Mouse (Mus musculus): ENCODE measurements around the gene Cyfip2. TPM values are rescaled to one million over a fixed set of nuclear protein-coding genes. Genes with fewer than 3 reads are reported as not detected.

Gene Cyfip2
- polyA plus RNA-seq, 1 experiment, result 200 TPM

DNA sequence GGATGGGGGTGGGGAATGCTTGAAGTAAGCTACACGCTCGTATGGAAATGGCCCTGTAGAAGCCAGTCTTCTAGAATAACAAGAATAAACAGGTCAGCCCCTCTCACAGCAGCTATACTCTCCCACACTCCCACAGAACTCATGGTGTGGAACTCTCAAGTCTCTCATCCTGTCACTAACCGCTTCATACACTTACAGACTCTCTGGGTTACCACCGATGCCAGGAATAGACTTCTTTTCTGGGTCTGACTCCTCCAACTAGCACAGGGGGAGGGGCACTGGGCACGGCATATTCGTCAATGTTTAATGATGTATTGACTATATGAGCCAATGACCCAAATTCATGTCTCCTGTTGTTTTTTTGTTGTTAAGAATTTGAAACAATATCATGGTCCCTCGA is 5.9 kb downstream of the Cyfip2 start:
- no peak for DNase-seq
- no peak overlapping the region for H3K4me3 ChIP-seq (replicated peaks; ENCODE audit: insufficient read depth, low read depth, low read length)
- TF ChIP-seq POLR2A (IDR thresholded peaks at IDR 0.05; ENCODE audit: borderline replicate concordance, insufficient read depth, low read length), result no peak
- TF ChIP-seq CTCF (IDR thresholded peaks at IDR 0.05; ENCODE audit: borderline replicate concordance, insufficient read depth, low read depth, low read length), result no peak
- 72% methylated on average over 7 of the region's 7 CpGs for WGBS
- H3K27me3 ChIP-seq (ENCODE audit: control insufficient read depth, insufficient read depth, low read length), result no peaks in the 10 kb centered on the region
- peaks cover 48% of the 10 kb centered on the region for H3K4me1 ChIP-seq (ENCODE audit: control insufficient read depth, insufficient read depth, low read length)
- no peak overlapping the region for H3K27ac ChIP-seq (ENCODE audit: insufficient read depth, low read length)

DNA sequence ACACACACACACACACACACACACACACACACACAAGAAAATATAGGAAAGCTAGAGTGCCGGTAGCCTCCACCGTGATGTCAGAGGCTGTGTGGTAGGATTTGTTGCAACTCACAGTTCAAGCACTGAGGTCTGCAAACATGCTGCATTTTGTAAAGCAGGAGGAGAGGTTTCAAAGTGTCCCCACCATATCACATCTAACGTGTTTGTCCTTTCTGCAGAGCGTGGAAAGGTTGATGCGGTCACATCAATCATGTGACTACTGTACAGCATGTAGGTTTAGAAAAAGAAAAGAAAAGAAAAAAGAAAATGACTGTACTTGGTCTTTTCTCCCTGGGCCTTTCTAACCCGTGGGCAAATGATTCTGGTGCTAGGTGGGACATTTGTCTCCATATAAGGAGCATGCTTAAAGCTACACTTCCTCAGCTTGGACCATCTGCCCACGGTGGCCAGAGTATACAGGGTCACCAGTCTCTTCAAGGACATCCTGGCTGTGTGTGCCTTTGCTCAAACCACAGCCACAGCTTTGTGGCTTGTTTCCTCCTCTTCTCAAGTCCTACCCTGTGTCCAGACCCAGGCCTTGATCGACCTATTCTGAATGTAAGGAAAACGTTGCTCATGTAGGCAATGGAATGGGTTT is 6.7 kb downstream of the Cyfip2 start:
- Histone ChIP-seq H3K4me1 (ENCODE audit: control insufficient read depth, insufficient read depth, low read length) (peaks cover 54% of the 10 kb centered on the region), H3K4me3 (replicated peaks; ENCODE audit: insufficient read depth, low read depth, low read length) (peak overlapping the region; percentile 9), H3K27me3 (ENCODE audit: control insufficient read depth, insufficient read depth, low read length) (no peaks in the 10 kb centered on the region), H3K27ac (ENCODE audit: insufficient read depth, low read length) (peak overlapping the region; percentile 58)
- WGBS, result 50% methylated on average over 9 of the region's 9 CpGs
- TF ChIP-seq POLR2A (IDR thresholded peaks at IDR 0.05; ENCODE audit: borderline replicate concordance, insufficient read depth, low read length) (no peak), CTCF (IDR thresholded peaks at IDR 0.05; ENCODE audit: borderline replicate concordance, insufficient read depth, low read depth, low read length) (no peak)
- no peak for DNase-seq

DNA sequence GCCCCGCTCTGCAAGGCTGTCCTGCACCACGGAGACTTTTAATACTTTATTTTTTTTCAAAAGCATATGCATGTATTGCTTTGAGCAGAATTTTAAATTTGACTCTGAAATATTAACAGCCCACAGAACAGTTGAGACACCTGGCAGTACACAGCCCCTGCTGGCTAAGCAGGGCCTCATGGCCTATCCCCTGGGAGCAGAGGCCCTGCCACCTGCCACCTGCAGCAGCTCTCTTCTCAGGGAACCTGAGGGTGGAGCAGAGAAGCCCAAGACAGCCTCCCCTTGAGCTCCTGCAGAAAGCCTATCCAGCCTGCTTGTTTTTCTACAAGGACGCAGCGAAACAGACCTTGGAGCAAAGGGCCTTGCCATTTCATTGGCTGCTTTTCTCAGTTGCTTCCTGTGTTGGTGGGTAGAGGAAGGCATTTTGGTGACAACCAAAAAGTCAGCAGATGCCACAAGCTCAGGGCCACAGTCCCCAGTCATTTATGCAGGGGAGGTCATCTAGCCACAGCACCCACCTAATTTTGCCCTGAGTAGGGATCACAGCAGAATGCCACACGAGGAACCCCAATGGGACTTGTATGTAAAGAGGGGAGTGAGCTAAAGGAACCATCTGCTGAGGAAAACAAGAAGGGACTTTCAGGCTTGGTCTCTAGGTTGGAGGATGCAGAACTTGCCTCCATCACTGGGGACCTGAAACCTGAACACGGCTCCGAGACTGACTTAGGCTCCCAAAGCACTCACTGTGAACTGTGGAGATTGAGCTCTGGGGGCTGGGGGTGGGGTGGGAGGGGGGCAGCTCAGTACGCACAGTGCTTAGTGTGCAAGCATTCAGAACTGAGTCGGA is 7.6 kb downstream of the Cyfip2 start:
- Histone ChIP-seq H3K27ac (ENCODE audit: insufficient read depth, low read length) (peak overlapping the region; percentile 69), H3K4me3 (replicated peaks; ENCODE audit: insufficient read depth, low read depth, low read length) (no peak overlapping the region), H3K4me1 (ENCODE audit: control insufficient read depth, insufficient read depth, low read length) (peaks cover 58% of the 10 kb centered on the region), H3K27me3 (ENCODE audit: control insufficient read depth, insufficient read depth, low read length) (no peaks in the 10 kb centered on the region)
- WGBS, result 49% methylated on average over 9 of the region's 9 CpGs
- no peak for TF ChIP-seq CTCF (IDR thresholded peaks at IDR 0.05; ENCODE audit: borderline replicate concordance, insufficient read depth, low read depth, low read length)
- no peak for TF ChIP-seq POLR2A (IDR thresholded peaks at IDR 0.05; ENCODE audit: borderline replicate concordance, insufficient read depth, low read length)
- peak; percentile 47 to 56 for DNase-seq

GRCm38 (mm10) chr11:46304093-46304492 is 8.6 kb downstream of the Cyfip2 start:
- H3K27me3 ChIP-seq (ENCODE audit: control insufficient read depth, insufficient read depth, low read length), result no peaks in the 10 kb centered on the region
- no peak overlapping the region for H3K4me3 ChIP-seq (replicated peaks; ENCODE audit: insufficient read depth, low read depth, low read length)
- DNase-seq, result no peak
- H3K4me1 ChIP-seq (ENCODE audit: control insufficient read depth, insufficient read depth, low read length), result peaks cover 56% of the 10 kb centered on the region
- 63% methylated on average over 10 of the region's 10 CpGs for WGBS
- 0 out of 2 replicates have a peak overlapping the region, but pooled peaks have one; percentile 4 for H3K27ac ChIP-seq (ENCODE audit: insufficient read depth, low read length)
- TF ChIP-seq CTCF (IDR thresholded peaks at IDR 0.05; ENCODE audit: borderline replicate concordance, insufficient read depth, low read depth, low read length) (no peak), POLR2A (IDR thresholded peaks at IDR 0.05; ENCODE audit: borderline replicate concordance, insufficient read depth, low read length) (no peak)

DNA sequence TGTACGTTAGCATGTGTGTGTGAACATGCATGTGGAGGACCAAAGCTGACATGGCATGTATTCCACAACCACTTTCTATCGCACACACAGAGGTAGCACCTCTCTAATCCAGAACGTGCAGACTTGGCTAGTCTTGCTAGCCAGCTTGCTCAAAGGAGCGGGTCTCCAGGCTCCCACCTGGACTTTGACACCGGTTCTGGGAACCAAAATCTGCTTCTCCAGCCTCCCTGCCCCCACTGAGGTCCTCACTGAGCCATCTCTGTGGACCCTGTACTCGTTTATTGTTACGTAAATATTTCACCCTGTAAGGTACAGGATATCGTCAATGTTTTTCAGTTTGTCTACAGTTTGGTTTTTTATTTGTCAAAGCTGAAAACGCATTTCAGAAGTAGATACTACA is 10.2 kb downstream of the Cyfip2 start:
- no peak for TF ChIP-seq POLR2A (IDR thresholded peaks at IDR 0.05; ENCODE audit: borderline replicate concordance, insufficient read depth, low read length)
- TF ChIP-seq CTCF (IDR thresholded peaks at IDR 0.05; ENCODE audit: borderline replicate concordance, insufficient read depth, low read depth, low read length), result no peak
- peaks cover 48% of the 10 kb centered on the region for H3K4me1 ChIP-seq (ENCODE audit: control insufficient read depth, insufficient read depth, low read length)
- no peaks in the 10 kb centered on the region for H3K27me3 ChIP-seq (ENCODE audit: control insufficient read depth, insufficient read depth, low read length)
- H3K27ac ChIP-seq (ENCODE audit: insufficient read depth, low read length), result peak overlapping the region; percentile 62
- 54% methylated on average over 9 of the region's 9 CpGs for WGBS
- H3K4me3 ChIP-seq (replicated peaks; ENCODE audit: insufficient read depth, low read depth, low read length), result no peak overlapping the region
- peak in 1 of 2 experiments; percentile 11 for DNase-seq

GRCm38 (mm10) chr11:46301579-46302248 is 10.9 kb downstream of the Cyfip2 start:
- peak in 1 of 2 experiments; percentile 42 for DNase-seq
- TF ChIP-seq CTCF (IDR thresholded peaks at IDR 0.05; ENCODE audit: borderline replicate concordance, insufficient read depth, low read depth, low read length), result no peak
- TF ChIP-seq POLR2A (IDR thresholded peaks at IDR 0.05; ENCODE audit: borderline replicate concordance, insufficient read depth, low read length), result no peak
- Histone ChIP-seq H3K4me3 (replicated peaks; ENCODE audit: insufficient read depth, low read depth, low read length) (no peak overlapping the region), H3K27me3 (ENCODE audit: control insufficient read depth, insufficient read depth, low read length) (no peaks in the 10 kb centered on the region), H3K4me1 (ENCODE audit: control insufficient read depth, insufficient read depth, low read length) (peaks cover 48% of the 10 kb centered on the region), H3K27ac (ENCODE audit: insufficient read depth, low read length) (peak overlapping the region; percentile 3; the same call in 1 of the 2 replicates)
- WGBS, result 51% methylated on average over 23 of the region's 23 CpGs

GRCm38 (mm10) chr11:46299901-46300300 is 12.8 kb downstream of the Cyfip2 start:
- Histone ChIP-seq H3K4me1 (ENCODE audit: control insufficient read depth, insufficient read depth, low read length) (peaks cover 36% of the 10 kb centered on the region), H3K4me3 (replicated peaks; ENCODE audit: insufficient read depth, low read depth, low read length) (no peak overlapping the region), H3K27me3 (ENCODE audit: control insufficient read depth, insufficient read depth, low read length) (no peaks in the 10 kb centered on the region), H3K27ac (ENCODE audit: insufficient read depth, low read length) (peak overlapping the region; percentile 61)
- 67% methylated on average over 6 of the region's 6 CpGs for WGBS
- TF ChIP-seq CTCF (IDR thresholded peaks at IDR 0.05; ENCODE audit: borderline replicate concordance, insufficient read depth, low read depth, low read length) (no peak), POLR2A (IDR thresholded peaks at IDR 0.05; ENCODE audit: borderline replicate concordance, insufficient read depth, low read length) (no peak)
- DNase-seq, result no peak

Measured in cerebellum, adult 2 months (tissue).